Mouse (Mus musculus) inflammation-experienced regulatory T-cells, adult 16 weeks (primary cell): ENCODE measurements around the gene Ssu72. TPM values are rescaled to one million over a fixed set of nuclear protein-coding genes. Genes with fewer than 3 reads are reported as not detected.

Source experiments
- polyA plus RNA-seq: library from polyadenylated mRNA; unstranded; fragments of 100-300 nt; shearing (Covaris generic); gene quantifications from one replicate; pipeline ENCODE4 v1.2.1, GENCODE M21; 2017

The Ssu72 gene
- polyA plus RNA-seq, result 157 TPM

GRCm38 (mm10) chr4:155704721-155705591, at the start of gene Ssu72:
Gene Ssu72 (plus strand): TSS chr4:155704800.

GRCm38 (mm10) chr4:155668689-155669597, 35.7 kb upstream of the Ssu72 start, which contains the start of gene Mib2:
Gene Mib2 (minus strand): TSS chr4:155669198.

GRCm38 (mm10) chr4:155694111-155694481, 10.5 kb upstream of the Ssu72 start, which contains the start of gene Fndc10:
Gene Fndc10 (plus strand): TSS chr4:155694342.

GRCm38 (mm10) chr4:155734350-155734941, 29.8 kb downstream of the Ssu72 start, which contains the start of gene Tmem240:
Gene Tmem240 (plus strand): TSS chr4:155734800.

GRCm38 (mm10) chr4:155760613-155761355, 56.2 kb downstream of the Ssu72 start, which contains the start of gene Atad3a:
Gene Atad3a (minus strand): TSS chr4:155761093.

GRCm38 (mm10) chr4:155774280-155774754, 69.7 kb downstream of the Ssu72 start, which contains the start of gene Vwa1:
Gene Vwa1 (minus strand): TSS chr4:155774698.

Other genes starting within 250 kb of the Ssu72 start
- not detected for gene Tmem52, start 235.7 kb upstream of the Ssu72 start, polyA plus RNA-seq
- 20.8 TPM for gene Gnb1, start 213.4 kb upstream of the Ssu72 start, polyA plus RNA-seq
- 166 TPM for gene Nadk, start 142.4 kb upstream of the Ssu72 start, polyA plus RNA-seq
- gene Slc35e2, start 103.4 kb upstream of the Ssu72 start, polyA plus RNA-seq, result 16.2 TPM
- 145 TPM for gene Cdk11b, start 79.9 kb upstream of the Ssu72 start, polyA plus RNA-seq
- gene Gm10563, start 59.4 kb upstream of the Ssu72 start, polyA plus RNA-seq, result not detected
- gene Mmp23, start 51.4 kb upstream of the Ssu72 start, polyA plus RNA-seq, result 0.56 TPM
- gene Mib2, start 35.6 kb upstream of the Ssu72 start, polyA plus RNA-seq, result 53.7 TPM
- gene Fndc10, start 10.5 kb upstream of the Ssu72 start, polyA plus RNA-seq, result 0.62 TPM
- 0.09 TPM for gene Tmem240, start 30.0 kb downstream of the Ssu72 start, polyA plus RNA-seq
- gene Atad3a, start 56.3 kb downstream of the Ssu72 start, polyA plus RNA-seq, result 50.3 TPM
- gene Vwa1, start 69.9 kb downstream of the Ssu72 start, polyA plus RNA-seq, result 0.13 TPM
- gene Tmem88b, start 81.1 kb downstream of the Ssu72 start, polyA plus RNA-seq, result not detected
- not detected for gene Ankrd65, start 85.6 kb downstream of the Ssu72 start, polyA plus RNA-seq
- 124 TPM for gene Mrpl20, start 98.1 kb downstream of the Ssu72 start, polyA plus RNA-seq
- gene Ccnl2, start 107.7 kb downstream of the Ssu72 start, polyA plus RNA-seq, result 217 TPM
- 199 TPM for gene Aurkaip1, start 126.5 kb downstream of the Ssu72 start, polyA plus RNA-seq
- gene Mxra8, start 134.9 kb downstream of the Ssu72 start, polyA plus RNA-seq, result 4.3 TPM
- gene Dvl1, start 142.6 kb downstream of the Ssu72 start, polyA plus RNA-seq, result 3.5 TPM
- 1.4 TPM for gene Tas1r3, start 158.6 kb downstream of the Ssu72 start, polyA plus RNA-seq
- 20.8 TPM for gene Cptp, start 164.6 kb downstream of the Ssu72 start, polyA plus RNA-seq
- gene Ints11, start 164.7 kb downstream of the Ssu72 start, polyA plus RNA-seq, result 111 TPM
- gene Pusl1, start 187.0 kb downstream of the Ssu72 start, polyA plus RNA-seq, result 29.9 TPM
- gene Acap3, start 187.0 kb downstream of the Ssu72 start, polyA plus RNA-seq, result 8.2 TPM
- gene Ube2j2, start 239.0 kb downstream of the Ssu72 start, polyA plus RNA-seq, result 19.8 TPM